Mouse (Mus musculus): Measurements from ENCODE around the gene Fam172a. TPM values are rescaled to one million over a fixed set of nuclear protein-coding genes. Genes with fewer than 3 reads are reported as not detected.

Gene Fam172a
- total RNA-seq, 2 experiments from 2014 or later: 35.6 to 35.8 TPM

- no peak for TF ChIP-seq CTCF (IDR thresholded peaks at IDR 0.05)
- DNase-seq (ENCODE audit: extremely low spot score in 1 of 2, low spot score in 2 of 2): no peak
- Histone ChIP-seq H3K27ac (no peak overlapping the region), H3K4me3 (no peak overlapping the region)
- intact Hi-C loops (cut with DNase I): loop anchor here (5.0 kb wide), 1 partner anchor 34 kb away; no protein-coding TSS in a partner anchor
These were observed 416.9 kb downstream of the Fam172a start for GRCm38 (mm10) chr13:78118715-78119114.

GRCm38 (mm10) chr13:78121991-78122390 lies 420.2 kb downstream of the Fam172a start:
- no peak for TF ChIP-seq CTCF (IDR thresholded peaks at IDR 0.05)
- DNase-seq (ENCODE audit: extremely low spot score in 1 of 2, low spot score in 2 of 2): no peak
- Histone ChIP-seq H3K4me3 (no peak overlapping the region), H3K27ac (no peak overlapping the region)
- intact Hi-C loops (cut with DNase I): no loop called here

GRCm38 (mm10) chr13:78123911-78124426 lies 422.1 kb downstream of the Fam172a start:
- intact Hi-C loops (cut with DNase I): no loop called here
- no peak for DNase-seq (ENCODE audit: extremely low spot score in 1 of 2, low spot score in 2 of 2)
- TF ChIP-seq CTCF (IDR thresholded peaks at IDR 0.05): no peak

GRCm38 (mm10) chr13:78157465-78157864 lies 455.6 kb downstream of the Fam172a start:
- Histone ChIP-seq H3K4me3 (no peak overlapping the region), H3K27ac (no peak overlapping the region)
- intact Hi-C loops (cut with DNase I): no loop called here
- no peak for DNase-seq (ENCODE audit: extremely low spot score in 1 of 2, low spot score in 2 of 2)
- TF ChIP-seq CTCF (IDR thresholded peaks at IDR 0.05): no peak

More at GRCm38 (mm10) chr13:78123911-78124426, 422.1 kb downstream of the Fam172a start:
- H3K27ac ChIP-seq: no peak overlapping the region
- H3K4me3 ChIP-seq: no peak overlapping the region

GRCm38 (mm10) chr13:78162149-78162548 lies 460.3 kb downstream of the Fam172a start:
- no peak for DNase-seq (ENCODE audit: extremely low spot score in 1 of 2, low spot score in 2 of 2)
- no peak overlapping the region for H3K27ac ChIP-seq
- H3K4me3 ChIP-seq: no peak overlapping the region
- TF ChIP-seq CTCF (IDR thresholded peaks at IDR 0.05): no peak
- intact Hi-C loops (cut with DNase I): loop anchor here (5.0 kb wide), 1 partner anchor 180 kb away; no protein-coding TSS in a partner anchor

- peak; percentile 78 to 82 for DNase-seq (ENCODE audit: extremely low spot score in 1 of 2, low spot score in 2 of 2)
- Histone ChIP-seq H3K4me3 (peak overlapping the region; percentile 79), H3K27ac (peak overlapping the region; percentile 93)
- intact Hi-C loops (cut with DNase I): loop anchor here (1.0 to 5.0 kb wide), 2 partner anchors 8 to 181 kb away; no protein-coding TSS in a partner anchor
- TF ChIP-seq CTCF (IDR thresholded peaks at IDR 0.05): peak; percentile 58
These were observed 461.5 kb downstream of the Fam172a start for GRCm38 (mm10) chr13:78163087-78163958.

- Histone ChIP-seq H3K4me3 (no peak overlapping the region), H3K27ac (no peak overlapping the region)
- no peak for TF ChIP-seq CTCF (IDR thresholded peaks at IDR 0.05)
- DNase-seq (ENCODE audit: extremely low spot score in 1 of 2, low spot score in 2 of 2): no peak
- intact Hi-C loops (cut with DNase I): loop anchor here (5.0 kb wide), 1 partner anchor 183 kb away; no protein-coding TSS in a partner anchor
These were observed 463.1 kb downstream of the Fam172a start for GRCm38 (mm10) chr13:78164941-78165340.

GRCm38 (mm10) chr13:78168166-78168565 lies 466.3 kb downstream of the Fam172a start:
- H3K27ac ChIP-seq: no peak overlapping the region
- H3K4me3 ChIP-seq: no peak overlapping the region
- intact Hi-C loops (cut with DNase I): no loop called here
- TF ChIP-seq CTCF (IDR thresholded peaks at IDR 0.05): no peak
- no peak for DNase-seq (ENCODE audit: extremely low spot score in 1 of 2, low spot score in 2 of 2)

GRCm38 (mm10) chr13:78171320-78171719 lies 469.5 kb downstream of the Fam172a start:
- H3K4me3 ChIP-seq: peak overlapping the region; percentile 28
- DNase-seq (ENCODE audit: extremely low spot score in 1 of 2, low spot score in 2 of 2): no peak
- TF ChIP-seq CTCF (IDR thresholded peaks at IDR 0.05): no peak
- intact Hi-C loops (cut with DNase I): loop anchor here (1.0 to 10.0 kb wide), 3 partner anchors 8 to 1207 kb away; no protein-coding TSS in a partner anchor
- H3K27ac ChIP-seq: no peak overlapping the region

- intact Hi-C loops (cut with DNase I): loop anchor here (1.0 to 10.0 kb wide), 3 partner anchors 9 to 1207 kb away; no protein-coding TSS in a partner anchor
These were observed 470.3 kb downstream of the Fam172a start for GRCm38 (mm10) chr13:78171984-78172636.

GRCm38 (mm10) chr13:78172861-78173260 lies 471.0 kb downstream of the Fam172a start:
- intact Hi-C loops (cut with DNase I): loop anchor here (5.0 to 10.0 kb wide), 2 partner anchors 281 to 1208 kb away; no protein-coding TSS in a partner anchor
- H3K27ac ChIP-seq: no peak overlapping the region
- no peak overlapping the region for H3K4me3 ChIP-seq
- DNase-seq (ENCODE audit: extremely low spot score in 1 of 2, low spot score in 2 of 2): no peak
- no peak for TF ChIP-seq CTCF (IDR thresholded peaks at IDR 0.05)

More at GRCm38 (mm10) chr13:78171984-78172636, 470.3 kb downstream of the Fam172a start:
- peak in 1 of 2 experiments; percentile 40 for DNase-seq (ENCODE audit: extremely low spot score in 1 of 2, low spot score in 2 of 2)
- H3K4me3 ChIP-seq: peak overlapping the region; percentile 36
- no peak; the same call in 1 of the 2 replicates for TF ChIP-seq CTCF (IDR thresholded peaks at IDR 0.05)
- peak overlapping the region; percentile 12; the same call in 1 of the 2 replicates for H3K27ac ChIP-seq

Measured in left cerebral cortex, adult 2 months (tissue).